Mouse (Mus musculus) CD8-positive naive resting alpha-beta T cell, adult 2 months (primary cell): ENCODE data around the gene Trpm5.

Source experiments
- DNase-seq, 2 experiments: peaks; one replicate each; pipeline ENCODE4 v3.0.0; 2022; ENCODE audit warnings: low read depth in 2 of 2, low spot score in 2 of 2

The Trpm5 gene

GRCm38 (mm10) chr7:143041138-143041822 is 53.2 kb downstream of the Trpm5 start:
- no peak for DNase-seq

GRCm38 (mm10) chr7:143040561-143040960 is 53.9 kb downstream of the Trpm5 start:
- no peak for DNase-seq

- no peak for DNase-seq
Observed at GRCm38 (mm10) chr7:143038174-143038931, 56.1 kb downstream of the Trpm5 start.

- DNase-seq = no peak
Observed at GRCm38 (mm10) chr7:143037306-143037705, 57.1 kb downstream of the Trpm5 start.

GRCm38 (mm10) chr7:143036787-143037186 is 57.7 kb downstream of the Trpm5 start:
- no peak for DNase-seq

GRCm38 (mm10) chr7:143034519-143035450 is 59.7 kb downstream of the Trpm5 start:
- DNase-seq = no peak

GRCm38 (mm10) chr7:143034112-143034511 is 60.3 kb downstream of the Trpm5 start:
- DNase-seq = no peak

GRCm38 (mm10) chr7:143033581-143033980 is 60.9 kb downstream of the Trpm5 start:
- no peak for DNase-seq

- DNase-seq = no peak
Observed at GRCm38 (mm10) chr7:143031816-143032215, 62.6 kb downstream of the Trpm5 start.

- DNase-seq = no peak
Observed at GRCm38 (mm10) chr7:143027196-143027595, 67.2 kb downstream of the Trpm5 start.

GRCm38 (mm10) chr7:143025496-143025895 is 68.9 kb downstream of the Trpm5 start:
- no peak for DNase-seq

GRCm38 (mm10) chr7:143024293-143024692 is 70.1 kb downstream of the Trpm5 start:
- no peak for DNase-seq

- DNase-seq = no peak
Observed at GRCm38 (mm10) chr7:143023499-143023898, 70.9 kb downstream of the Trpm5 start.

GRCm38 (mm10) chr7:143021356-143022164 is 72.9 kb downstream of the Trpm5 start:
- no peak for DNase-seq

GRCm38 (mm10) chr7:143020764-143021163 is 73.7 kb downstream of the Trpm5 start:
- no peak for DNase-seq

- DNase-seq = no peak
Observed at GRCm38 (mm10) chr7:143020040-143020439, 74.4 kb downstream of the Trpm5 start.
